Mouse (Mus musculus): Measurements from ENCODE around the gene Disc1.

DNA sequence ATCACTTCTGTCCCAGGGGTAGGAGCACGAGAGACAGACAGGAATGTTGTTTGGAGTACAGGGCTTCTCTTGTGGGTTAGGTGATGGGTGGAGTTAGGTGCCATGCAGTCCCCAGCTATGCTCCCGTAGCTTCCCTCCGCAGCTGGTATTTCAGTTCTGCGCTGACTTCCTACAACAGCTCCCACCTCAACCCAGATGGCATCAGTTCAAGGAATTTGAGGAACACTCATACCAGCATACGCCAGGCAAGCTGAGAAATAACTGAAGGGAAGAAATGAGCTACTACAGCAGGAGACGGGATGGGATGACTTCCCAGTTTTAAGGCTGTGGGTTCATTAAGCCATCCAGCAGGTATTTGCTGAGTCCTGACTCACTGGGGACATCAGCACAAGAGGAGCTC is 76.8 kb downstream of the Disc1 start:
- no peak for TF ChIP-seq CTCF (IDR thresholded peaks at IDR 0.05; ENCODE audit: extremely low read depth, insufficient read length, insufficient replicate concordance, low read depth, low read length)
- TF ChIP-seq POLR2A (IDR thresholded peaks at IDR 0.05; ENCODE audit: low read depth, low read length) = no peak

Measured in small intestine, adult 2 months (tissue).